Mouse (Mus musculus): Measurements from ENCODE around the gene Arhgap10. TPM values are rescaled to one million over a fixed set of nuclear protein-coding genes. Genes with fewer than 3 reads are reported as not detected.

Arhgap10 gene
- total RNA-seq, 2 experiments from 2014 or later, result 8.0 to 8.8 TPM

DNA sequence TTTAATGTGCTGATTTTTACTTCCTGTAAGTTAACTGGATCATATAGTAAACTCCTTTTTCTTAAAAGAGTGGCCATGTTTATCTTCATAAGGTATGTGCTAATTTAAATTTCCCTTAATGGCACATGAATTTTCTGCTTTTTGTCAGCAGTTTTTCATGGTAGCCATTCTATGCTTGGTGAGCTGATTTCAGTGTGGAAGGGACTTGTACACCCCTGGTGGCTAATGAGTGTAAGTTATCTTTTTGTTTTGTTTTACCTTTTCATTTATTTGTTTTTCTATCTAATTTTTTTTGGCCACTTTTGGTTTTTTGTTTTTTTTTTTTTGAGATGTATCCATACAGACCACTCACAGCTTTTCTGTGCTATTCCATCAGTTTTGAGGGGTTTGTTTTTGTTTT, 278.3 kb downstream of the Arhgap10 start:
- no peak for DNase-seq (ENCODE audit: low spot score in 2 of 2)

DNA sequence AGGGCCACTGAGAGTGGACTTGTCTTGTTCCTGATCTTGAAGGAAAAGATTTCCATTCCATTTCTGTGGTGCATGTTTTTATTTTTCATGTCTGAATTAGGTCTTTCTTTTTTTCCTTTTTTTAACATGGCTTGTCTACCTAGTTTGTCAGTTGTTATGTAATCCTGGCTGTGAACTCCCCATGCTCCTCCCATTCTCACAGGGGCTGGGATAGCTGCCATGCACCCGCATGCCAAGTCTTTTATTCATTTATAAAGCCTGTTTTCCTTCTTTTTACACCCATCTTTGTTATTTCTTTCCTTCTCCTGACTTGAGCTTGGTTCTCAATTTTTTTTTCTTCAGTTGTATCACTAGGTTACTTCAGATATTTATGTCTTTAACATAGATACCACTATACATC, 281.1 kb downstream of the Arhgap10 start:
- DNase-seq (ENCODE audit: low spot score in 2 of 2), result peak; percentile 28 to 46

DNA sequence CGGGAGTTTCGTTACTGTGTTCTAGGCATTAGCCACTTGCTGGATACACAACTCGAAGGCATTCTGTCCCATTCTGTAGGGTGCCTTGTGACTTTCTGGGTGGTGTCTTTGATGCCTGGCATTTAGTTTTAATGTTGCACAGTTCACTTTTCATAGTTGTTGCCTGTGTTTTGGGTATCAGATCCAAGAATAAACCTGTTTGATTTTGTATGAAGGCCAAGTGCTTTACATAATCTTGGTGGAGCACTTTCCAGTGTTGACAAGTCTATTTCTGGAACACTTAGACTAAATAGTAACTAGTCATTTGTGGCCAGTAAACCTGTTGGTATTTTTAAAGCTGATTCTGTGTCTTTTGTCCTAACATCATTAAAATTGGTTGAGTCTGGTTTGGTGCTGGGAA, 285.3 kb downstream of the Arhgap10 start:
- no peak for DNase-seq (ENCODE audit: low spot score in 2 of 2)

DNA sequence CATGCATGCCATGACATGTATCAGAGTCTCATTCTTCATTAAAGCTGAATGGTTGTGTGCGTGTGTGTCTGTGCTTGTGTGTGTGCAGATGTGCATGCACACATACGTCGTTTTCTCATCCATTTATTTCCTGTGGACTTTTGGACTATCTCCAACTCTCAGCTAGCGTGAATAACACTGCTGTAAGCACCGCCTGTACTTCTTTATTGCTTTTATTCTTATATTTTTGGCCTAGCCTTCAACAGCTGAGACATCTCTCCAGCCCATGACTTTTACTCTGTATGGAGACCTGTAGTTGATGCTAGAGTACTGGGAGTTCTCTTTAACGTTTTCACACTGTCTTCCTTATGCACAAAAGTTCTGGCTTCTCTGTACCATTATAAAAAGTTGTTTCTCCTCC, 285.9 kb downstream of the Arhgap10 start:
- DNase-seq (ENCODE audit: low spot score in 2 of 2), result no peak

DNA sequence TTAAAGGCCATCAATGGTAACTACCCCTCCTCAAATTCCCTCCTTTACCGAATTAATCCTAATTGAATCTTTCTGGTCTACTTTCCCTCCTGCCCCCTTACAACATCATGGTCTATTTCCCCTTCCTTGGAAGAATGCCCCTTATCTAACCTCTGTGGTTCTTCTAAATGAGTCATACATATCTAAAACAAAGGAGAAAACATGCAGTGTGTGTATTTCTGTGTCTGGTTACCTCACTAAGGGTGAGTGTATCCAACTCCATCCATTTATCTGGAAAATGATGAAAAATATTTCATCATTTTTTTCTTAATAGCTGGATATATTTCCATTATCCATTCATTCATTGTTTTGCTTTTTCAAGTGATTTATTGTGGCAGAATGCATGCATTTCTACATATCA, 286.5 kb downstream of the Arhgap10 start:
- DNase-seq (ENCODE audit: low spot score in 2 of 2), result no peak

DNA sequence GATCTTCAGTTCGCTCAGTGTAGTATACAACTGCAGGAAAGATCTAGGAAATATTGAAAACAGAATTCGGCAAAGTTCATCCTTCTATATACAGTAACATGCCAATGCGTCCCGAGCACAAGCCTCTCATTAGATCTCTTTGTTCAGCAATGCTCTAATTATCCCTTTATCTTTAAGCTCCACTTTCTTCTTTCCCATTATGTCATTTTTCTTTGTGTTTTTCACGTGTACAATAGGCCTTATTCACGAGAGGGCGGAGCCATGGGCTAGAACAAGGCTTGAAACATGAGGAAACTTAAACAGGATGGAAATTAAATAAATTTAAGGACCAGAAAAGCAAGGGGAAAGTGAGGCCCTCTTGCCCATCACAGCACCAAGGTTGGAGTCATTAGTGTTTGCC, 289.1 kb downstream of the Arhgap10 start:
- no peak for DNase-seq (ENCODE audit: low spot score in 2 of 2)

DNA sequence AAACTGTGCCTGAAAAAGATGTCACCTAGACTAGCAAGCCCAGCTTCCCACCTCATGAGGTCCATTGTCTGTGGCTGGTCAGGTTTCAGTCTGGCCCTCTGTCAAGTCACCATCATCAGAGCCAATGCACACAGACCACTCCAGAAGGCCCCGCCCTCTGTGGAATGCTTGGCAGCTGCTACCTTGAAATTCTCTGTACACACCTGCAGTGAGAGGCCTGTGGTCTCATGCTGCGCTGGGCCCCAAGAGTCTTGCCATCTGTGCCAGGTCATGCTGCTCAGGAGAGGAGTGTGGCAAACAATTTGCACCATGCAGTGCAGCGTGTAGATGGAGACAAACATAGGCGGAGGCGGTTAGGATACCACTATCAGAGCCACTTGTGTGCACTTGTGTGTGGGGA, 290.0 kb downstream of the Arhgap10 start:
- DNase-seq (ENCODE audit: low spot score in 2 of 2), result no peak

DNA sequence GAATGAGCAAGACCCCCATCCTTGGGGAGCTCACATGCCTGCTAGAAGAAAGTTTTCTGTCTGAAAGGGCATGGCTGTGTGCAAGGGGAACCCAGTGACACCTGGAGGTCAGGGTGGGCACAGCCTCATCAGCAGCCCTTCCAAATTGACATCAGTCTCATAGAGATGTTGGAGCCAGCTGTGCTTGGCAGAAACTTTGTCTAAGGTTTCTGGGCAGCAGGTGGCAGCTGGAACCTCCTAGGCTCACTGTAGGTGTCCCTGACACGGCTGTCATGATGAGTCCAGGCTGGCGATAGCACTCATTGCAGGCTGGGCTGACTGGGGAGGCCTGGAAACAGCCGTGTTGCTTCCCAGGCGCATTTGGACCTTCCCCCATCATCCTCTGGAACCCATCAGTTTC, 294.6 kb downstream of the Arhgap10 start:
- DNase-seq (ENCODE audit: low spot score in 2 of 2), result no peak

DNA sequence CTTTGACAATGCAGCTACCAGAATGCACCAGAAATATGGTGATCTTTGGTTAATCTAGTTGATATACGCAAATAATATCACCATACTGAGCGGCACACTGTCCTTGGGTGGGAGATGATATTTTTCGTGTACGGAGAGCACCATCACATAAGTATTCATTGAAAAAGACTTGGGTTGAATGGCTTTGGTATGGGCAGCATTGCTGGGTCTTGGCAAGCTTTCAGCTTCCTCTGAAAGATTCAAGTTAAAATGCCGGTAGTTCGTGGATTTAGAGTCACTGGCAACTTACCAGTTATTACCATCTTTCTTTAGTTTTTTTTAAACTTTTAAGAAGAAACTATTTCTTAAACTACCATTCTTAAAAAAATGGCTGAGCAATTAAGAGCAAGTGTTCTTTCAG, 302.6 kb downstream of the Arhgap10 start:
- DNase-seq (ENCODE audit: low spot score in 2 of 2), result no peak

DNA sequence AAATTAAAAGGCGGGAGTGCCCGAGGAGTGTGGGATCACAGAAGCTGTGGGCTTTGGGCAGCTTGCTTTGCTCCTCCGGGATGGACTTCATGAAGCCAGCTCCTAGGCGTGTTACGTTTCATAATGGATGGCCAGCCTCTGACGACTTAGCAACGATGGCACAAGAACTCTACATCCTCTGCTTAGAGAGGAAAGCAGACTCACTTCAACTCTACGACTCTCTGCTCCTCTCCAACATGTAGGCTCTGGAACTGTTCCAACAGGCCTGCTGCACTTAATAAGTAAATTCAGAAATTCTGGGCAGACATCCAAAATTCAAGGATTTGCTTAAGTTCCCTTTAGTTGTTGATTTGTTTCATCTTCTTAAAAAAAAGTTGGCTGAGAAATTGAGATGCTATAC, 303.1 kb downstream of the Arhgap10 start:
- DNase-seq (ENCODE audit: low spot score in 2 of 2), result no peak

DNA sequence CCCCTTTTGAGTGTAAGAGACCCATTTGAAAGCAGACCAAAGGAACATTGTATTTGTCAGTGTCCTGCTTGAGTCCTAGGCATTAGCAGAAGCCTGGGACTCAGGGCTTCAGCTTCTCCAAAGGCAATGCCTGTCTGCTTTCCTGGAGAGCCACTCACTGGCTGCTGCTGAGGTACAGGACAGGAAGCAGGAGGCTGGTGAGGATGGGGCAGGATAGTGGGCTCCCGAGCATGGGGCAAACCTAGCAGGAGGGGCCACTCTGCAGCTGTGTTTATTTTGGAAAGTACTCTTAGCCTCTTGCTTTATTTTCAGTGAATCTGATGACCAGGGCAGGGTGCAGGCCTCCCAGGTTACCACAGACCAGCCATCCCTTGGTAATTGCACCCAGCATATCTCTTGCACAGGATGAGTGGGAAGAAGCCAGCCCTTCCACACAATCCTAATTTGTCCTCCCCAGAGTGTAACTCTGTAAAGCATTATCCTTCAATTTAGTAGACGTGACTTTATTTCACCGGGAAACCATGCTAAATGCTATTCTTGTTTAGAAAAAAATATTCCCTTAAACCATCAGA, 303.8 kb downstream of the Arhgap10 start:
- no peak for DNase-seq (ENCODE audit: low spot score in 2 of 2)

DNA sequence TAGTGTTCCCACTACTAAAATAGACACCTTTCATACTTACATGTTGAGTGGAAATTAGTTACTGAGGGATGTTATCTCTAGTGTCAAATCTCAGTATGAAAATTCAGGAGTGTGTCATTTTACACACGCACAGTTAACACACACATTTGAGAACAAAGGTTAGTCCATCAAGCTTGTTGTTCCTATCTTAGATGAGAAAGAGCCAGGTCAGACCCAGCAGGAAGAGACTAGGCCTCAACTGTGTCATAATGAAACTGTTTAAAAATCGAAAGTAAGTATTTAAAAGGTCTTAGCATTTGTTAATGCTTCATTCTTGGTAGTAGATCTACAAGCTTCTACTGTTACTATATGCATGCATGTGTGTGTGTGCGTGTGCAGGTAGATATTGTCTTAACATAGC, 308.5 kb downstream of the Arhgap10 start:
- no peak for DNase-seq (ENCODE audit: low spot score in 2 of 2)

Other genes with a start within 250 kb of the Arhgap10 start
- 10 to 100 TPM; 28.8 to 29.7 TPM for gene Prmt9, start 31.4 kb upstream of the Arhgap10 start, total RNA-seq (2021)
- 10 to 100 TPM; 66.3 to 66.4 TPM for gene Tmem184c, start 92.7 kb upstream of the Arhgap10 start, total RNA-seq (2021)
- 1 to 10 TPM; 7.4 to 7.7 TPM for gene Ednra, start 206.5 kb upstream of the Arhgap10 start, total RNA-seq (2021)